Mouse (Mus musculus): ENCODE results near the gene Tmem260.

Gene Tmem260

GRCm38 (mm10) chr14:48481591-48481990, 35.7 kb downstream of the Tmem260 start:
- peak; percentile 16 to 25 for DNase-seq (ENCODE audit: low spot score in 2 of 2)

DNA sequence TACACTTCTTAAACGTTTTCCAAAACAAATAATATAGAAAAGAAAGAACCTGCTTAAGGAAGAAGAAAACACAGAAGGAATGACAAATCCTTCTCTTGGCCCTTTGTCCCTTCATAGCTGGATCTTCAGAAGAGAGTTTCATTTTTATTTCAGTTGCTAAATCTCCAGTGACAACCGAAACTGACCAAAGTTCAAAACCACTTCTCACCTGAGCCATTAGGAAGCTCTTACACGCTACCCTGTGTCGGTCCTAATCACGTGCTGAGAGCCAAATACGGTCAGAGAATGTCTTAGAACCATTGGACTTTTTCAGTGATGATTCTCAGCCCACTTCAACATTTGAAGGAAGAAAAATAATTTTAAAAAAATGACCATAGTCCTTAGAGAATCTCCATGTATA, 36.8 kb downstream of the Tmem260 start:
- no peak for DNase-seq (ENCODE audit: low spot score in 2 of 2)

GRCm38 (mm10) chr14:48493896-48494295, 48.0 kb downstream of the Tmem260 start:
- peak; percentile 19 to 20 for DNase-seq (ENCODE audit: low spot score in 2 of 2)

DNA sequence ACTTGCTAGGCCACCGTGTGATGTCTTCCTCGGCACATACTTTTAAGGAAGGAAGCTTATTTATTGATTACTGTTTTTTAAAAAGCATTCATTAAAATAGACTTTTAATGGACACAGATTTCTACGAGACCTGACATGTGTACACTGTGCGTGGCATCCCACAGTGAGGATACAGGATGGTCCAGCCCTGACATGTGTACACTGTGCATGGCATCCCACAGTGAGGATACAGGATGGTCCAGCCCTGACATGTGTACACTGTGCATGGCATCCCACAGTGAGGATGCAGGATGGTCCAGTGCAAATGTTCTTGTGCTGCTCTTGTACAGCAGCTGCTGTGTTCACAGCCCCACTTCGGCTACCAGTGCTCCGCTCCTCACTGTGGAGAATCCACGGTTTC, 56.6 kb downstream of the Tmem260 start:
- no peak for DNase-seq (ENCODE audit: low spot score in 2 of 2)

DNA sequence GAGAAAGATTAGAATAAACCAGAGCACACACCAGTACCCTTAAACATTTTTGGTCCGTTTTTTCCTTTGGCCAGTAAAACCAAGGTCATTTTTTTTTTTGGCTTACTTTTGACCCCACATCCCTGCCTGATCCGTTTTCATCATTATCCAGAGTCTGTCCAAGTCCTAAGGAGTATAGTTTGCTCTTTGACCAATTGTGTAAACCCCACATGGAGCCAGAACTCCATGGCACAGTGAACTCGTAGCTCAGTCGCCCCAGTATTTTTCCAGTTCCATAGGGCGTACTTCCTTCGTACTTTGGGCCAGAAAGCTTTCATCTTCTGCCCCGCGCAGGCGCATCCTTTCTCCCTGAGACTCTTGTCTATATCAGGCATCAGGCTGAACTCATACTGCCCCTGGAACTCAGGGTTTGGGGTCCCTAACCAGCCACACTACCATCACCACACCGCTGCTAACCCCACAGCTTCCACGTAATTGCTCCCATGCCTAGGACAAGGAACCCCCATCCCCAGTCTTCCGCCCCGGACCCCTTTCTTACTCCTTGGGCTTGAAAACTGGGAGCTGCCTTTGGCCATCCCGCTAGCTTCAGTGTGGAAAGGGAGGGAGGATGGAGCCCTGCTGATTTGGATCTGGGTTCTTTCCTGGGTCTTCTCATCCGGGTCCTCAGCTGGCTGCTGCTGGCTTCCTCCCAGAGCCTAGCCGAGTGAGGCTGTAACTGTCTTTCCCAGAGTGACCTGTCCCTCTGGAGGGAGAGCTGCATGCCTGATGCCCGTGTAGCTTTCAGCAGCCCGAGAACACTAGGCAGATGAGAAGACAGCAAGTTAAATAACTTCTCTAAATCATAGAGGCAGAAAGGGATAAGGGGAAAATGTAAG, 58.0 kb downstream of the Tmem260 start:
- no peak for DNase-seq (ENCODE audit: low spot score in 2 of 2)

GRCm38 (mm10) chr14:48504566-48504950, 58.6 kb downstream of the Tmem260 start:
- DNase-seq (ENCODE audit: low spot score in 2 of 2): no peak

DNA sequence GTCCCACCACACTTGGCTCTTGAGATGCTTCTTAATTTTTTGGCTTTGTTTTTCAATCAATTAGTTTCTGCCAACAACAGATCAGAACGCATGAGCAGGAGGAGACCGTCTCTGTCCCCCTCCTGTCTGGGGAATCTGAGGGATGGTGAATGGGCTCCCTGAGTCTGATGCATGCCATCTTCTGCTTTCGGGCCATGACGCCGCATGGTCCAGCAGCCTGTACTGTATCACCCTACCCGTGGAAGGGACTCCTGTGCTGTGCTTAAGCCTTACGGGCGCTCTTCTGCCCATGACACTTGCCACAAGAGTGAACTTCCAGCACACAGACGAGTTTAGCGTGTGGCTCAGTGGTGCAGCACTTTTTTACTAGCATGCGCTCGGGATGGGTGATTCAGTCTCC, 59.7 kb downstream of the Tmem260 start:
- DNase-seq (ENCODE audit: low spot score in 2 of 2): no peak

- DNase-seq (ENCODE audit: low spot score in 2 of 2): no peak
These were observed 61.5 kb downstream of the Tmem260 start for GRCm38 (mm10) chr14:48507376-48507775.

- DNase-seq (ENCODE audit: low spot score in 2 of 2): no peak
These were observed 63.2 kb downstream of the Tmem260 start for GRCm38 (mm10) chr14:48509131-48509530.

DNA sequence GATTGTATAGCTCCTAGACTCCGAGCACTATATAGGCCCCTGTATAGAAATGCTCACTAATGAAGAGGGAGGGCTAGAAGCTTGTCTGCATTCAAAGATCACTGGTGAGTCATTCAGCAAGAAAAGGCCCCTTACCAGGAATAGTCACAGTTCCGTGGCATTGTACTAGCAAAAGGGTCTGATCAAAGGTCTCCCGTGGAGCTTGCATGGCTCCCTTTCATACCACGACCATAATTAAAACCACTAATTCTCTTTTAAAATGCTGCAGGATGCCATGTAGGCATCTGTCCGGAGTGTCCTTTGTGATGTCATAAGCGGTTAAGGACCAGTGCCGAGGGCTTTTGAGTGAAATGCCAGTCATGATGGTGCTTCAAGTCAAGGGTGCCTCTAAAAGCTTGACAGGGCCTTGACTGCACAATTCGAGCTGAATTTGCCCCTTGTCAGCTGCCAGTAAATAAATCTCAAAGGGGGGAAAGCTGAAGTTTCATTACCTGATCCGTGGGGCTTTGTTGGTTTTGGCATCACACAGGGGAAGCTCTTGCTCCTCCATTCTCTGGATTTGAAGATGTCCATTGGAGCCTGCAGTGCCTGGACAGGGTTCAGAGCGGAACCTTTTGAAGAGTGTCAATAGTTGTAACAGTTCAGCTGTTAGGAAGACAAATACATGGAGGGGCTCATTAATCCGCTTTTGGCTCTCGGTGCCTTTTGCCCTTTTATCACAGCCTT, 67.3 kb downstream of the Tmem260 start:
- no peak for DNase-seq (ENCODE audit: low spot score in 2 of 2)

GRCm38 (mm10) chr14:48513824-48514493, 68.0 kb downstream of the Tmem260 start:
- DNase-seq (ENCODE audit: low spot score in 2 of 2): no peak

GRCm38 (mm10) chr14:48514620-48515019, 68.7 kb downstream of the Tmem260 start:
- DNase-seq (ENCODE audit: low spot score in 2 of 2): no peak

GRCm38 (mm10) chr14:48515538-48515937, 69.6 kb downstream of the Tmem260 start:
- no peak for DNase-seq (ENCODE audit: low spot score in 2 of 2)

DNA sequence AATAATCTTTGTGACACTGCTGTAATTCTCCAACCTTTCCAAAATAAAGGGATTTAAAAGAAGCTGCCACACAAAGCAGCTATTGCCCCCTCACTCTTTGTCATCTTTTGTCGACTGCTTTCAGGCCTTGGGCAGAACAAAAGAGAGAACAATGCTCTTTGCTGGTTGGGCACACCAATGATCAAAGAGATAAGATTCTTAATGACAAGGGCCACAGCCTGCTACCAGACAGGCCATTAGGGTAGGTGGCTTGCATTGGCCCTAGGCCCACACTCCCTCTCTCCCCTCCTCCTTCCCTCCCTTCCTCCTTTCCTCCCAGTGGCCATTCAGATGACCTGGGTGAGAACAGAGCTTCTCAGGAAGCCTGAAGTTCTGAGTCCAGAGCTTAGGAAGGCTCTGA, 77.4 kb downstream of the Tmem260 start:
- DNase-seq (ENCODE audit: low spot score in 2 of 2): no peak

DNA sequence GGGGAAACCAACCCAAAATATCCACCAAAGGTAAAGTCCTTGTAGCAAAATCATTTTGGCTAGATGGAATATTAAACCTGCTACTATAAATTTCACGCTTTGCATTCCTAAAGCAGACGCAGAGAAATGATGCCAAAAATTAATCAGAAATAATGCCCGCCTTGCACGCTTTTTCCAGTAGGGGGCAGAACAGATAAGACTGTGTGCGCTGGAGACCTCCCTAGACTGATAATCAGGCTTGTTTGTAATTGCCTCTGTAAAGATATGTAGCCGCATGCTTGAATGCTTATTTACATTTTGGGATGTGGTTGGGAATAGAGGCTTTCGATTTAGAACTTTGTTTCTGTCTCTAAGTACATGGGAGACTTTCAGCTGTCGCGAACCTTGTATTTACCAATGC, 78.2 kb downstream of the Tmem260 start:
- peak; percentile 16 to 52 for DNase-seq (ENCODE audit: low spot score in 2 of 2)

DNA sequence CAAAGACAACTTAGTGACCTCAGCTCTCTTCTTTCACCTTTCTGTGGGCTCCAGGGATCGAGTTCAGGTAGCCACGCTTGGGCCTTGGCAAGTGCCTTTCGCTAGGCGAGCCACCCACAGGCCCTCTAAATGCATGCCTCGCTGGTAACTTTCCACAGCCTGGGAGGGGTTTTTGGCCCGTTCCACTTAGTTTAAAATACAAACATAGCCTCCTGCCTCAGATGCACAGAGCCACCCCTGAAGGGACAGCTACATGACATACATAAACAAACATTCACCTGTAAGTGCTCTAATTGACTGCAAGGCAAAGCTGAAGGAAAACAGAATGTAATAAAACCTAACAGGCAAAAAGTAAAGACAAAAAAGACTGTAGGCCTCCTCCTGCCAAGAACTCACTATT, 79.1 kb downstream of the Tmem260 start:
- no peak for DNase-seq (ENCODE audit: low spot score in 2 of 2)

- DNase-seq (ENCODE audit: low spot score in 2 of 2): no peak
These were observed 84.7 kb downstream of the Tmem260 start for GRCm38 (mm10) chr14:48530629-48531028.

DNA sequence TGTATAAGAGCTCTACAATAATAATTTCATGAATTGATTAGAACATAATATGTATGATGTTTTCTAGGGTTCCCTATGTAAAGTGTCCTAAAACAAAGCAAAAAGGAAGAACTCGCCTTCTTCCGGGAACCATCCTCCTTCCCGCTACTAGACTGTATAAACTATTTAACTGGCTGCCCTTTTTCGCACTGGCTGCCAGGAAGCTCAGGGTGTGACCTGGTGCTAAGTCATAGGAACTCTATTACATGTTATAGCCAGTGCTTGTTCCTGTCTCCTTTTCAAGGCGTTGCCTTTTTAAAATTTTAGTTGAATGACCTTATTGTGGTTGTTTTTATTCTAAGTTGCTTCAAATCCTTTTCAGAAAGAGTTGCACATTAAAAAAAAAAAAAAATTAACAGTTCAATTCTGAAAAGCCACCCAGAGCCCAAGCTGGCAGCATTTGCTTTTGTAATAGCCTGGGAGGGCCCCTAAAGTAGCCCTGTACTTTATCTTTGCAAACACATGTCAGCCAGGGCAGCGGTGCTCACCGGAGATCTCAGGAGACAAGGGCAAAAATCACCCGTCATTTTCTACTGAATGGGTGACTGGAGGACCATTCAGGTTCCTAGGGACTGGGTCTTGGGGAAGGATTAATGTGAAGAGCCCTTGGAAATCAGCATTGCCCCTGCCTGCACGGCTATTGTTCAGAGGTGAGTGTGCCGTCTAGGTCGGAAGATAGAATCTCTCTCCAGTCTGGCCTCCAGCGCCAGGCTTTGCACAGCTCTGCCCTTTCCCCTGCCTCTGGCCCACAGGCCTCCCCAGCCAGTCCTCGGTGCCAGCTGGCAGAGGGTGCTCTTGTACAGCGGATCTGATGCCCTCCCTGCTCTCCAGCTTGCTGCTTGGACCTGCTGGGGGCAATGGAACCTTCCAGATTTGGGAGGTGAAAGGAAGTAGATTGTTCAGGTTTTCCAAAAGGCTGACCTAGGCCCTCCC, 92.2 kb downstream of the Tmem260 start:
- DNase-seq (ENCODE audit: low spot score in 2 of 2): no peak

GRCm38 (mm10) chr14:48545166-48545565, 99.2 kb downstream of the Tmem260 start:
- no peak for DNase-seq (ENCODE audit: low spot score in 2 of 2)

GRCm38 (mm10) chr14:48546009-48546408, 100.1 kb downstream of the Tmem260 start:
- no peak for DNase-seq (ENCODE audit: low spot score in 2 of 2)

GRCm38 (mm10) chr14:48549703-48550102, 103.8 kb downstream of the Tmem260 start:
- no peak for DNase-seq (ENCODE audit: low spot score in 2 of 2)
